Mouse (Mus musculus): Measurements from ENCODE around the gene Gipc3. TPM values are rescaled to one million over a fixed set of nuclear protein-coding genes. Genes with fewer than 3 reads are reported as not detected.

The Gipc3 gene
- polyA plus RNA-seq, 1 experiment, result 0.10 TPM

DNA sequence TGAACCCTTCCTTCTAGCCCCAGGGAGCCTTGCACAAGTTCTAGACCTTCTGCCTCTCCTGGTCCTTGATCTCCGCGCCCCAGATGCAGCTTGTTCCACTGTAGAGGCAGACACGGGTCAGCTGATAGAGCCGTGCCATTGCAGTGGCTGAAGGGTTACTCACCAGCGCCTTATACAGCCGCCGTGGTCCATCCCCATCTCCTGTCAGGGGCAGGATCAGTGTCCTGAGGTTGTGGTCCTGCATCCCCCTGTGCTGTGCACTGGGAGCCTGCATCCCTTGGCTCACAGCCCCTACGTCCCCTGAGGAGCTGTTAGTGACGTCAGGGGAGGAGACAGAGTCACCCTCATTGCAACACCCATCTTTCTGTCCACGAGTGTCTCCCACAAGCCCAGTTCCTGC lies 39.8 kb downstream of the Gipc3 start:
- Histone ChIP-seq H3K4me2 (ENCODE audit: low read depth) (peak overlapping the region; percentile 40), H3K4me3 (no peak overlapping the region), H3ac (ENCODE audit: control insufficient read depth, insufficient read length) (no peak overlapping the region), H3K36me3 (ENCODE audit: control insufficient read depth, insufficient read depth) (no peaks in the 10 kb centered on the region), H3K79me2 (ENCODE audit: control insufficient read depth, insufficient read depth) (peaks cover 18% of the 10 kb centered on the region), H3K27me3 (ENCODE audit: control insufficient read depth, insufficient read depth, insufficient read length) (no peaks in the 10 kb centered on the region)
- TF ChIP-seq USF1 (IDR thresholded peaks at IDR 0.05; ENCODE audit: low read depth) (no peak), POLR2A (IDR thresholded peaks at IDR 0.05; ENCODE audit: insufficient read length, low read depth) (no peak), MAX (IDR thresholded peaks at IDR 0.05; ENCODE audit: low read depth) (no peak)

DNA sequence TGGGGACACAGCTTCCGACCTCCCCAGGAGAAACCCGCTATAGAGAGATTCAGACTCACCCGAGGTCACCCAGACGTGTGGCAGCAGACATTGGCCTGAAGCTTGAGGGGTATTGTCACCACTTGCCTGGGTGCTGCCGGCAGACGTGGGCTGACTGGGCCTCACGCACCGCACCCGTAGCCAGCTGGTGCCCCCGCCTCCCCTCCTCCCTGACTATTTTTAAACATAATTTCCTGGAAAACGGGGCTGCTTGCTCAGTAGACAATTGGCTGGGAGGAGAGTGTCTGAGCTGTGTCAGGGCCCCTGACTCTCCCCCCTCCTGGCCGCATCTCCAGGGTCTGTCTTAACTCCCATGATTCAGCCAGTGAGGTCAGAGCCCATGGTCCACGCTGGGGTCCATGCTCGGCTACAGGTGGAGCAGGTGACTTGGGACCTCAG lies 40.3 kb downstream of the Gipc3 start:
- peak overlapping the region; percentile 40 for H3K4me2 ChIP-seq (ENCODE audit: low read depth)
- H3K27me3 ChIP-seq (ENCODE audit: control insufficient read depth, insufficient read depth, insufficient read length), result no peaks in the 10 kb centered on the region
- H3ac ChIP-seq (ENCODE audit: control insufficient read depth, insufficient read length), result no peak overlapping the region
- no peak overlapping the region for H3K4me3 ChIP-seq
- H3K79me2 ChIP-seq (ENCODE audit: control insufficient read depth, insufficient read depth), result peaks cover 21% of the 10 kb centered on the region
- TF ChIP-seq TCF3 (IDR thresholded peaks at IDR 0.05; ENCODE audit: insufficient read length, low read depth), result no peak
- TF ChIP-seq MAX (IDR thresholded peaks at IDR 0.05; ENCODE audit: low read depth), result no peak
- TF ChIP-seq MYOG (IDR thresholded peaks at IDR 0.05; ENCODE audit: control insufficient read depth in 1 of 3, insufficient read depth in 1 of 3, insufficient read length in 2 of 3, low read depth in 2 of 3), result peak in 2 of 3 experiments; percentile 77 to 80
- no peak for TF ChIP-seq POLR2A (IDR thresholded peaks at IDR 0.05; ENCODE audit: insufficient read length, low read depth)
- peak in 1 of 3 experiments; percentile 67 for TF ChIP-seq MYOD1 (IDR thresholded peaks at IDR 0.05; ENCODE audit: control insufficient read depth in 1 of 3, insufficient read length in 2 of 3, low read depth in 2 of 3)
- no peak for TF ChIP-seq SRF (IDR thresholded peaks at IDR 0.05; ENCODE audit: control insufficient read depth, insufficient read length, low read depth)
- TF ChIP-seq CEBPB (IDR thresholded peaks at IDR 0.05; ENCODE audit: insufficient read depth, poor library complexity, severe bottlenecking), result no peak
- H3K36me3 ChIP-seq (ENCODE audit: control insufficient read depth, insufficient read depth), result no peaks in the 10 kb centered on the region

DNA sequence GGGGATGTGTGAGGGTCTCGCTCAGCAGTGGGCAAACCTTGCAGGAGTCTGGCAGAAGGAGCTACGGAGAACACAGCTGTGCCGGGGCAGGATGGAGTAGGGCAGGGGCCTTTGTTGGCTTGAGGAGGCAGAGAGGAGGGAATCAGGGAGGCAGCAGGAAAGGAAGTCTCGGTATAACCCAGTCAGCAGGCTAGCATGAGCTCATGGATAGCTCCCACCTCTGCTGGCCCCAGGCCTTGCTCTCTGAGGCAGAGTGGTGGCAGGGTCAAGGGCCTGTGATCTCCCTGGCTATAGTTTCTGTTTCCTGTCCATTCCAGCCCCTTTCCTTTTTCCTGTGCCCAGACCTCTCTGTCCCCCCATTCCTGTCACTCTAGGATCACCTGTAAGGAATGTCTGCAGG lies 40.8 kb downstream of the Gipc3 start:
- Histone ChIP-seq H3K27me3 (ENCODE audit: control insufficient read depth, insufficient read depth, insufficient read length) (no peaks in the 10 kb centered on the region), H3K4me2 (ENCODE audit: low read depth) (peak overlapping the region; percentile 22), H3K4me3 (no peak overlapping the region), H3K79me2 (ENCODE audit: control insufficient read depth, insufficient read depth) (peaks cover 26% of the 10 kb centered on the region), H3ac (ENCODE audit: control insufficient read depth, insufficient read length) (no peak overlapping the region), H3K36me3 (ENCODE audit: control insufficient read depth, insufficient read depth) (no peaks in the 10 kb centered on the region)
- TF ChIP-seq CEBPB (IDR thresholded peaks at IDR 0.05; ENCODE audit: insufficient read depth, poor library complexity, severe bottlenecking) (no peak), SRF (IDR thresholded peaks at IDR 0.05; ENCODE audit: control insufficient read depth, insufficient read length, low read depth) (no peak), MAX (IDR thresholded peaks at IDR 0.05; ENCODE audit: low read depth) (no peak), POLR2A (IDR thresholded peaks at IDR 0.05; ENCODE audit: insufficient read length, low read depth) (no peak), E2F4 (IDR thresholded peaks at IDR 0.05; ENCODE audit: insufficient read depth) (no peak), REST (IDR thresholded peaks at IDR 0.05; ENCODE audit: insufficient read depth, insufficient read length) (no peak), POLR2AphosphoS2 (IDR thresholded peaks at IDR 0.05; ENCODE audit: insufficient read length, low read depth) (no peak), MYOD1 (IDR thresholded peaks at IDR 0.05; ENCODE audit: control insufficient read depth in 1 of 3, insufficient read length in 2 of 3, low read depth in 2 of 3) (no peak), USF1 (IDR thresholded peaks at IDR 0.05; ENCODE audit: low read depth) (no peak), MYOG (IDR thresholded peaks at IDR 0.05; ENCODE audit: control insufficient read depth in 1 of 3, insufficient read depth in 1 of 3, insufficient read length in 2 of 3, low read depth in 2 of 3) (no peak), TCF12 (IDR thresholded peaks at IDR 0.05; ENCODE audit: insufficient read depth, poor library complexity, severe bottlenecking) (no peak), TCF3 (IDR thresholded peaks at IDR 0.05; ENCODE audit: insufficient read length, low read depth) (no peak)

DNA sequence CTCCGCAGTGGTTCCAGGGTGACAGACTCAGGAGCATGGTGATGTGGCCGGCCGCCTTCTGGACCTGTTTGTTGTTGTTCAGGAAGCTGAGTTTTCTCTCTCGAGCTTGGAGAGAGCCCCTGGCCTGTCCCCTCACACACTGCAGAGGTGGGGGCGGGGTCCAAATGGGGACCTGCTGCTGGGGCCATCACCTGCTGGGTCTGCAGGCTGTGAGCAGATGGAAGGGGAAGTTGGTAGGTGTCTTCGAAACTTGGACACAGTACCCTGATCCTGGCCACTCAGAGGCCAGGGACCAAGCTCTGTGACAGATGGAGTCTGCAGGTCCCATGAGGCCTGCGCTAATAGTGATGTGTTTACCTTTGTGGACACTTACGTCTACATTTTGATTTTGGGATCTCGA lies 41.7 kb downstream of the Gipc3 start:
- H3K79me2 ChIP-seq (ENCODE audit: control insufficient read depth, insufficient read depth), result peaks cover 33% of the 10 kb centered on the region
- no peak overlapping the region for H3K4me2 ChIP-seq (ENCODE audit: low read depth)
- H3ac ChIP-seq (ENCODE audit: control insufficient read depth, insufficient read length), result no peak overlapping the region
- no peaks in the 10 kb centered on the region for H3K36me3 ChIP-seq (ENCODE audit: control insufficient read depth, insufficient read depth)
- no peak for TF ChIP-seq E2F4 (IDR thresholded peaks at IDR 0.05; ENCODE audit: insufficient read depth)
- TF ChIP-seq SRF (IDR thresholded peaks at IDR 0.05; ENCODE audit: control insufficient read depth, insufficient read length, low read depth), result no peak
- no peak for TF ChIP-seq TCF3 (IDR thresholded peaks at IDR 0.05; ENCODE audit: insufficient read length, low read depth)
- TF ChIP-seq REST (IDR thresholded peaks at IDR 0.05; ENCODE audit: insufficient read depth, insufficient read length), result no peak
- TF ChIP-seq MAX (IDR thresholded peaks at IDR 0.05; ENCODE audit: low read depth), result no peak
- TF ChIP-seq MYOD1 (IDR thresholded peaks at IDR 0.05; ENCODE audit: control insufficient read depth in 1 of 3, insufficient read length in 2 of 3, low read depth in 2 of 3), result no peak
- no peak for TF ChIP-seq TCF12 (IDR thresholded peaks at IDR 0.05; ENCODE audit: insufficient read depth, poor library complexity, severe bottlenecking)
- no peak for TF ChIP-seq MYOG (IDR thresholded peaks at IDR 0.05; ENCODE audit: control insufficient read depth in 1 of 3, insufficient read depth in 1 of 3, insufficient read length in 2 of 3, low read depth in 2 of 3)
- no peak for TF ChIP-seq POLR2AphosphoS2 (IDR thresholded peaks at IDR 0.05; ENCODE audit: insufficient read length, low read depth)
- TF ChIP-seq POLR2A (IDR thresholded peaks at IDR 0.05; ENCODE audit: insufficient read length, low read depth), result no peak
- TF ChIP-seq USF1 (IDR thresholded peaks at IDR 0.05; ENCODE audit: low read depth), result no peak
- TF ChIP-seq CEBPB (IDR thresholded peaks at IDR 0.05; ENCODE audit: insufficient read depth, poor library complexity, severe bottlenecking), result no peak
- no peak overlapping the region for H3K4me3 ChIP-seq
- no peaks in the 10 kb centered on the region for H3K27me3 ChIP-seq (ENCODE audit: control insufficient read depth, insufficient read depth, insufficient read length)

DNA sequence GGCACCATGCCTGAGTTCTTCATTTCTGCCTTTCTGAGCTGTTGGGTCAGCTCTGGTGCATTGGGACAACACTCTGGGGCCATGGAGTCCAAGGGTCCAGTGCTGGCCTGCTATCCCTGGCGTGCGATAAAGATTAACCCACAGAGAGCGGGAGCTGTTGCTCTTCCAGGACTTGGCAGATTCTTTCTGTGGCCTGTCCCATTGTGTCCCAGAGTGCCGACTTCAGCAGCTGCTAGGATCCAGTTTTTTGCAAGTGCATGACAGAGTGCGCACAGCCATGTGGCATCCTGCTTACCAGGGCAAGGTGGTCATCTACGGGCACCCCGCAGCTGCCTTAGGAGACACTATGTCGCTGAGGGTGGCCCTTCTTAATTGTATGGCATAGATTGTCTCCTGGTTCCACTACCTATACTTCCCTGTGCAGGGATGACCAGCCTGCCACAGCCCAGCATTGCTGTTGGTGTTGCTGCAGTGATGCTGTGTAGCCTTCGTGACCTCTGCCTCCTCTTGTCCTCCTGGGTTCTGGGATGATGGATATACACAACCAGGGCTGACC lies 42.6 kb downstream of the Gipc3 start:
- Histone ChIP-seq H3K4me3 (no peak overlapping the region), H3K27me3 (ENCODE audit: control insufficient read depth, insufficient read depth, insufficient read length) (no peaks in the 10 kb centered on the region), H3ac (ENCODE audit: control insufficient read depth, insufficient read length) (no peak overlapping the region), H3K79me2 (ENCODE audit: control insufficient read depth, insufficient read depth) (peaks cover 40% of the 10 kb centered on the region), H3K4me2 (ENCODE audit: low read depth) (no peak overlapping the region), H3K36me3 (ENCODE audit: control insufficient read depth, insufficient read depth) (no peaks in the 10 kb centered on the region)
- TF ChIP-seq MAX (IDR thresholded peaks at IDR 0.05; ENCODE audit: low read depth) (no peak), MYOD1 (IDR thresholded peaks at IDR 0.05; ENCODE audit: control insufficient read depth in 1 of 3, insufficient read length in 2 of 3, low read depth in 2 of 3) (no peak), REST (IDR thresholded peaks at IDR 0.05; ENCODE audit: insufficient read depth, insufficient read length) (no peak), POLR2A (IDR thresholded peaks at IDR 0.05; ENCODE audit: insufficient read length, low read depth) (no peak)
